Mouse (Mus musculus) cerebral cortex, adult 2 months (tissue): ENCODE results near the gene Colgalt1.

ENCODE experiments used
- WGBS: fragments of 180-500 bp; shearing (Covaris S2); methylation state at CpG from one replicate; pipeline ENCODE4 v1.1.7; 2018; 5-methylcytosine and 5-hydroxymethylcytosine counted together

The Colgalt1 gene

GRCm38 (mm10) chr8:71629096-71629697, 18.4 kb downstream of the Colgalt1 start:
- WGBS: 4% methylated on average over 55 of the region's 55 CpGs

GRCm38 (mm10) chr8:71629781-71630212, 19.0 kb downstream of the Colgalt1 start:
- 19% methylated on average over 25 of the region's 25 CpGs for WGBS

- 85% methylated on average over 6 of the region's 6 CpGs for WGBS
These were observed 20.0 kb downstream of the Colgalt1 start for GRCm38 (mm10) chr8:71630761-71631160.

- 70% methylated on average over 2 of the region's 2 CpGs for WGBS
These were observed 21.1 kb downstream of the Colgalt1 start for GRCm38 (mm10) chr8:71631897-71632296.

- WGBS: 24% methylated on average over 19 of the region's 22 CpGs
These were observed 22.4 kb downstream of the Colgalt1 start for GRCm38 (mm10) chr8:71633164-71633563.

- 24% methylated on average over 26 of the region's 26 CpGs for WGBS
These were observed 23.3 kb downstream of the Colgalt1 start for GRCm38 (mm10) chr8:71633981-71634667.

GRCm38 (mm10) chr8:71637149-71638095, 26.6 kb downstream of the Colgalt1 start:
- WGBS: 60% methylated on average over 8 of the region's 8 CpGs

- 74% methylated on average over 6 of the region's 6 CpGs for WGBS
These were observed 27.5 kb downstream of the Colgalt1 start for GRCm38 (mm10) chr8:71638321-71638720.

- WGBS: 94% methylated on average over 4 of the region's 4 CpGs
These were observed 28.5 kb downstream of the Colgalt1 start for GRCm38 (mm10) chr8:71639318-71639717.

GRCm38 (mm10) chr8:71645510-71645909, 34.7 kb downstream of the Colgalt1 start:
- 83% methylated on average over 9 of the region's 9 CpGs for WGBS

GRCm38 (mm10) chr8:71654600-71654999, 43.8 kb downstream of the Colgalt1 start:
- WGBS: 16% methylated on average over 24 of the region's 24 CpGs

- WGBS: 29% methylated on average over 9 of the region's 9 CpGs
These were observed 47.0 kb downstream of the Colgalt1 start for GRCm38 (mm10) chr8:71657816-71658215.

GRCm38 (mm10) chr8:71658515-71659049, 47.8 kb downstream of the Colgalt1 start:
- WGBS: 44% methylated on average over 17 of the region's 17 CpGs

- WGBS: 44% methylated on average over 1 of the region's 1 CpGs
These were observed 49.0 kb downstream of the Colgalt1 start for GRCm38 (mm10) chr8:71659751-71660150.

GRCm38 (mm10) chr8:71660325-71661120, 49.7 kb downstream of the Colgalt1 start:
- WGBS: 15% methylated on average over 36 of the region's 36 CpGs

GRCm38 (mm10) chr8:71665331-71666130, 54.7 kb downstream of the Colgalt1 start:
- 17% methylated on average over 22 of the region's 22 CpGs for WGBS

- 32% methylated on average over 1 of the region's 1 CpGs for WGBS
These were observed 56.1 kb downstream of the Colgalt1 start for GRCm38 (mm10) chr8:71666855-71667254.

GRCm38 (mm10) chr8:71667256-71667655, 56.5 kb downstream of the Colgalt1 start:
- 56% methylated on average over 5 of the region's 5 CpGs for WGBS

GRCm38 (mm10) chr8:71668220-71668975, 57.6 kb downstream of the Colgalt1 start:
- WGBS: 6% methylated on average over 21 of the region's 21 CpGs

- WGBS: 8% methylated on average over 11 of the region's 12 CpGs
These were observed 59.4 kb downstream of the Colgalt1 start for GRCm38 (mm10) chr8:71670198-71670597.
